Comparison of ENCODE assay signal across 15 mouse cellular contexts in the genomic region with DNA sequence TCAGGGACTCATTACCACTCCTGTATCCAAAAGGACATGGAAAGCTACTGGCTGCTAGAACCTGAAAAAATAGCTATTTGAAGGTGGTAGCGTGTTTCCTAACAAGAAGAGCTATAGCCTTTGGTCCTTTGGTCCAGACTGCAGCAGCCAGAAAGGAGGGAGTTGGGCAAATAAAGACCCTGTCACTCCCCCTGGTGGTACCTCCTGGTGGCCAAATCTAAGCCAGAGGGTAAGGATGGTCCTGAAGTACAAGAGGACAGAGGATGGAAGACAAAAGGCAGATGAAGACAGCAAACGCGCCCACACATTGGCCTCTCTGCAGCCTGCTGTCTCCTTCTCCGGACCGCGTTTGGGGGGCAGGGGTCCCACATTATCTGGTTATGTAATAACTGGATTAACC.
DNase-seq lines count a peak whose midpoint lies in the region; ATAC-seq and TF ChIP-seq lines count a peak whose summit lies in the region.
"Had no signal": no experiment of that assay in that cellular context is flagged by ENCODE, and none has a peak within 500 bp of the region (broad histone marks: within the 10 kb centered on the region; RNA-seq: fewer than 3 reads in every experiment).

No protein-coding gene starts in this region.

- H3K4me2 ChIP-seq in kidney, embryonic 14.5 days (replicated peaks; ENCODE audit: low read depth, low read length): no peak overlapping the region
- no peak overlapping the region for H3K4me2 ChIP-seq in midbrain, embryonic 14.5 days (ENCODE audit: low read length)
- H3K4me2 ChIP-seq in midbrain, embryonic 13.5 days (replicated peaks): no peak overlapping the region
- no peak overlapping the region for H3K4me2 ChIP-seq in stomach, postnatal 0 days (replicated peaks; ENCODE audit: low read depth)
- H3K4me2 ChIP-seq: forebrain, embryonic 12.5 days; midbrain, embryonic 15.5 days had no signal

- peak; percentile 71 for DNase-seq in cerebellum, postnatal 10 days
- DNase-seq in cerebellum, adult 11-12 months: no peak
- DNase-seq in kidney, postnatal 4 days: peak; percentile 3 to 7
- peak; percentile 47 for DNase-seq in midbrain, embryonic 14.5 days
- no peak for DNase-seq in stomach, postnatal 0 days (ENCODE audit: low spot score)
- DNase-seq in right cerebral cortex, postnatal 4 days: no peak
- DNase-seq: cerebellum, adult 9-10 months; gastrocnemius, postnatal 36 days; lung, postnatal 14 days had no signal

- no peaks in the 10 kb centered on the region for H3K9me3 ChIP-seq in kidney, embryonic 14.5 days (ENCODE audit: control insufficient read depth, low read length)
- H3K9me3 ChIP-seq in midbrain, embryonic 14.5 days (ENCODE audit: control insufficient read depth, low read length): no peaks in the 10 kb centered on the region
- H3K9me3 ChIP-seq in midbrain, embryonic 13.5 days: no peaks in the 10 kb centered on the region
- H3K9me3 ChIP-seq in stomach, postnatal 0 days (ENCODE audit: control insufficient read depth, low read length): no peaks in the 10 kb centered on the region
- H3K9me3 ChIP-seq: forebrain, embryonic 12.5 days; hindbrain, embryonic 10.5 days; limb, embryonic 10.5 days; midbrain, embryonic 15.5 days had no signal

- H3K9ac ChIP-seq in kidney, embryonic 14.5 days (ENCODE audit: low read depth, low read length): no peak overlapping the region
- no peak overlapping the region for H3K9ac ChIP-seq in midbrain, embryonic 14.5 days (replicated peaks; ENCODE audit: low read length)
- no peak overlapping the region for H3K9ac ChIP-seq in midbrain, embryonic 13.5 days (replicated peaks)
- H3K9ac ChIP-seq in stomach, postnatal 0 days (ENCODE audit: low read length): no peak overlapping the region
- H3K9ac ChIP-seq: forebrain, embryonic 12.5 days; midbrain, embryonic 15.5 days had no signal

- H3K4me3 ChIP-seq in kidney, embryonic 14.5 days (ENCODE audit: low read length): no peak overlapping the region
- no peak overlapping the region for H3K4me3 ChIP-seq in midbrain, embryonic 14.5 days (replicated peaks; ENCODE audit: low read depth, low read length)
- H3K4me3 ChIP-seq in midbrain, embryonic 13.5 days (replicated peaks): no peak overlapping the region
- H3K4me3 ChIP-seq in stomach, postnatal 0 days (ENCODE audit: low read depth, low read length): no peak overlapping the region
- H3K4me3 ChIP-seq: forebrain, embryonic 12.5 days; hindbrain, embryonic 10.5 days; limb, embryonic 10.5 days; midbrain, embryonic 15.5 days had no signal

- no peaks in the 10 kb centered on the region for H3K27me3 ChIP-seq in kidney, embryonic 14.5 days (ENCODE audit: control insufficient read depth, insufficient read depth, low read length)
- no peaks in the 10 kb centered on the region for H3K27me3 ChIP-seq in midbrain, embryonic 14.5 days (ENCODE audit: control insufficient read depth, insufficient read depth, low read length)
- H3K27me3 ChIP-seq in midbrain, embryonic 13.5 days: no peaks in the 10 kb centered on the region
- H3K27me3 ChIP-seq in stomach, postnatal 0 days (ENCODE audit: control insufficient read depth, insufficient read depth, low read length): no peaks in the 10 kb centered on the region
- H3K27me3 ChIP-seq: forebrain, embryonic 12.5 days; midbrain, embryonic 15.5 days had no signal

- TF ChIP-seq EP300 in stomach, postnatal 0 days (optimal IDR thresholded peaks at IDR 0.05): no peak

- no peaks in the 10 kb centered on the region for H3K36me3 ChIP-seq in kidney, embryonic 14.5 days (ENCODE audit: control insufficient read depth, insufficient read depth, low read length)
- H3K36me3 ChIP-seq in midbrain, embryonic 14.5 days (ENCODE audit: control insufficient read depth, insufficient read depth, low read length): no peaks in the 10 kb centered on the region
- H3K36me3 ChIP-seq in midbrain, embryonic 13.5 days: no peaks in the 10 kb centered on the region
- H3K36me3 ChIP-seq in stomach, postnatal 0 days (ENCODE audit: control insufficient read depth, insufficient read depth, low read length): no peaks in the 10 kb centered on the region
- H3K36me3 ChIP-seq: forebrain, embryonic 12.5 days; hindbrain, embryonic 10.5 days; limb, embryonic 10.5 days; midbrain, embryonic 15.5 days had no signal

- H3K27ac ChIP-seq in kidney, embryonic 14.5 days (ENCODE audit: low read depth, low read length): no peak overlapping the region
- no peak overlapping the region for H3K27ac ChIP-seq in midbrain, embryonic 14.5 days (replicated peaks; ENCODE audit: low read depth, low read length)
- no peak overlapping the region for H3K27ac ChIP-seq in midbrain, embryonic 13.5 days
- no peak overlapping the region for H3K27ac ChIP-seq in stomach, postnatal 0 days (replicated peaks)
- H3K27ac ChIP-seq: forebrain, embryonic 12.5 days; hindbrain, embryonic 10.5 days; limb, embryonic 10.5 days; midbrain, embryonic 15.5 days had no signal

- peak; percentile 32 for TF ChIP-seq CTCF in stomach, postnatal 0 days (IDR thresholded peaks at IDR 0.05; ENCODE audit: low read depth)

- WGBS in kidney, embryonic 14.5 days: 65% methylated on average over 6 of the region's 6 CpGs
- 62% methylated on average over 6 of the region's 6 CpGs for WGBS in midbrain, embryonic 14.5 days
- WGBS in midbrain, embryonic 13.5 days: 61% methylated on average over 6 of the region's 6 CpGs
- 65% methylated on average over 6 of the region's 6 CpGs for WGBS in stomach, postnatal 0 days

- ATAC-seq in kidney, embryonic 14.5 days (ENCODE audit: low FRiP score, low TSS enrichment): no peak
- ATAC-seq in midbrain, embryonic 14.5 days (ENCODE audit: low FRiP score, low TSS enrichment): no peak
- no peak for ATAC-seq in midbrain, embryonic 13.5 days
- ATAC-seq in stomach, postnatal 0 days (ENCODE audit: low FRiP score, low TSS enrichment): no peak
- ATAC-seq: midbrain, embryonic 15.5 days had no signal

- H3K4me1 ChIP-seq in kidney, embryonic 14.5 days (ENCODE audit: control insufficient read depth, insufficient read depth, low read length): no peaks in the 10 kb centered on the region
- no peaks in the 10 kb centered on the region for H3K4me1 ChIP-seq in midbrain, embryonic 14.5 days (ENCODE audit: control insufficient read depth, insufficient read depth, low read length)
- H3K4me1 ChIP-seq in midbrain, embryonic 13.5 days (replicated peaks): peaks cover 10% of the 10 kb centered on the region; the same call in 1 of the 2 replicates
- H3K4me1 ChIP-seq in stomach, postnatal 0 days (replicated peaks; ENCODE audit: control insufficient read depth, insufficient read depth): no peaks in the 10 kb centered on the region
- H3K4me1 ChIP-seq: forebrain, embryonic 12.5 days; limb, embryonic 10.5 days; midbrain, embryonic 15.5 days had no signal

Comparison
In these comparisons a context has a peak if more than half of its experiments do, and no peak if none do; other contexts are left out.
1. DNase-seq: peak in cerebellum, postnatal 10 days (2 of 2), kidney, postnatal 4 days (2 of 2) and midbrain, embryonic 14.5 days (single experiment); none in cerebellum, adult 11-12 months (single experiment), stomach, postnatal 0 days (single experiment) and right cerebral cortex, postnatal 4 days (single experiment).